Mouse (Mus musculus) C2C12 (cell line): Measurements from ENCODE around the gene Cd3eap.

Source experiments
- CTCF ChIP-seq: IDR thresholded peaks from one replicate; pipeline ENCODE4 v1.5.1; 2011; ENCODE audit not compliant: control insufficient read depth, insufficient read depth, insufficient read length
- MAX ChIP-seq: IDR thresholded peaks from one replicate; pipeline ENCODE4 v1.6.1; 2011; ENCODE audit warnings: mild to moderate bottlenecking, control low read depth
- MYOD1 ChIP-seq: IDR thresholded peaks from one replicate; pipeline ENCODE4 v1.6.1; 2011; ENCODE audit warnings: low read depth; ENCODE audit not compliant: control insufficient read depth, insufficient read length

GRCm38 (mm10) chr7:19357381-19358375 is 1.6 kb downstream of the Cd3eap start:
- TF ChIP-seq CTCF (no peak), MYOD1 (no peak), MAX (no peak)
